Mouse (Mus musculus) thymus, postnatal 0 days (tissue): ENCODE measurements around the gene Nr2c1. TPM values are rescaled to one million over a fixed set of nuclear protein-coding genes. Genes with fewer than 3 reads are reported as not detected.

Experiments used
- DNase-seq: peaks from one replicate; pipeline ENCODE4 v3.0.0-alpha.2; 2015; ENCODE audit warnings: low spot score
- polyA plus RNA-seq: library from polyadenylated mRNA; unstranded; fragments of >200 nt; fragmentation: Nextera tagmentation; extraction: Ambion mirVana; gene quantifications from 2 replicates; pipeline ENCODE4 v1.2.1, GENCODE M21; 2015

Nr2c1 gene
- polyA plus RNA-seq, 1 experiment from 2014 or later, result 6.4 TPM

- DNase-seq, result no peak
Observed at GRCm38 (mm10) chr10:94204973-94205372, 57.1 kb downstream of the Nr2c1 start.

GRCm38 (mm10) chr10:94210718-94211618, 63.1 kb downstream of the Nr2c1 start:
- peak; percentile 17 for DNase-seq

DNA sequence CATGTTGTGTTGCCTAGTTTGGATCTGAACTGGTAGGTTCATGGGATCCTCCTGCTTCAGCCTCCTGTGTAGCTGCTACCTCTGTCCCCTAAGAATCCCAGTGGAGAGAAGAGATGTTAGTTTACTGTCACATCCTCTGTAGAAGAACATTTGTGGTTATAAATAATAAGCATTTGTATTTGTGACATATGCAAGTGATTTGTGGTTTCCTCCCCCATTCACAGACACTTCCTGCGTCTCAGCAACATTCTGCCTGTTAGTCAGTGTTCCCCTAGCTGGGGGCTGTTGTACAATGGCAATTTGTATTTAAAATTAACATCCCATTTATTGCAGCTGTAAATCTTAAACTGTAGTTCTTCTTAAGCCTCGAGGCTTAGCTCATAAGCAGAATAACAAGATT, 63.9 kb downstream of the Nr2c1 start:
- no peak for DNase-seq

DNA sequence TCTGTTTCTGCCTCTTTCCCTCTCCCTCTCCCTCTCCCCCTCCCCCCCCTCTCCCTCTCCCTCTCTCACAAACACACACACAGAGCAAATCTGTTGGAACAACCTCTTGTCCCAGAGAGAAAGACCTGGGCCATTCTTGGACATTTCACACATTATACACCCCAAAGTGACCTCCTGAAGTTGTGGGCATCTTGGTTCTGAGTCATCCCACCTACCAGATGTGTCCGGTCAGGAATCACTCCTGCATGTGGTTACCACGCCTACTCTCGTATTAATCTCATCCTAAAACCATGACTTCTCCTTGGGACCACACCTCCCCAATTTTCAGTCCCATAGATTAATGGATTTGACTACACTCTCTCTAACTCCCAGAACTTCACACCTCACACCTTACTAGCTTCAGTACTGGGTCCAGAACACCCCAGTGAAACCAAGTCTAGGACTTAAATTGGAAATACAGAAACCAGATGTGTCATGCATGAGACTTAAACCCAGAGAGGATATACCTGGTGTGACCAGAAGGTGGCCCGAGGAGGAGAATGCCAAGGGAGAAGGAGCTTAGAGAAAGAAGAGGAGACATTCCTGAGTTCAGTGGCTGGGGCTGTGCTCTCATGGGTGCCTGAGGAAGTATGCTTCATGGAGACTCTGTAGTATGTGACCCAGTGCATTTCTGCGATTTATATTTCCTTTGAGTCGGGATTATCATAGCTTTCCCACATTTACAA, 77.4 kb downstream of the Nr2c1 start:
- peak; percentile 38 for DNase-seq

GRCm38 (mm10) chr10:94230172-94230981, 82.6 kb downstream of the Nr2c1 start:
- no peak for DNase-seq

DNA sequence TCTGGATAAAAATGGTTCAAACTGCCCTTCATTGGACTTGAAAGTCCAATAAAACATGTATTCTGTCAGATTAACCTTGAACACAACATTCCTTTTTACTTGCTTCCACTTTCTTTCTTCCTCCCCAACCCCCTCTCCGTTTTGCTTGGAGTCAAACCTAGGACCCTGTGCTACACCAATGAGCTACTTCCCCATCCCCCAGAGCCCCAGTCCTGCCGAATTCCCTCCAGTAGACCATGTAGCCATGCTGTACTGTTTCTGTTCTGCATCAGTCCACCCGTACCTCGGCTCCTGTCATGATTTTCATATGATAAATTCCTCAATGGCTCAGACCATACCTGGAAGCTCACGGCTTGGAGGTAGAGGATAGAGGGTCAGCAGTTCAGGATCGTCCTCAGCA, 83.2 kb downstream of the Nr2c1 start:
- DNase-seq, result no peak

- peak; percentile 41 for DNase-seq
Observed at GRCm38 (mm10) chr10:94235200-94235599, 87.4 kb downstream of the Nr2c1 start.

- DNase-seq, result peak; percentile 58
Observed at GRCm38 (mm10) chr10:94241346-94241745, 93.5 kb downstream of the Nr2c1 start.

Other genes starting within 250 kb of the Nr2c1 start
- gene Vezt, start 112.2 kb upstream of the Nr2c1 start, polyA plus RNA-seq, result 15.5 and 18.8 TPM in 2 replicates
- gene Fgd6, start 112.0 kb upstream of the Nr2c1 start, polyA plus RNA-seq, result 1.5 and 1.7 TPM in 2 replicates
- gene Ndufa12, start 50.7 kb downstream of the Nr2c1 start, polyA plus RNA-seq, result 436 and 485 TPM in 2 replicates
- not detected in 2 replicates for gene Gm4792, start 150.7 kb downstream of the Nr2c1 start, polyA plus RNA-seq
- 12.2 and 14.0 TPM in 2 replicates for gene Tmcc3, start 163.9 kb downstream of the Nr2c1 start, polyA plus RNA-seq